Mouse (Mus musculus) intestine, embryonic 15.5 days (tissue): ENCODE data around the gene Rag1. TPM values are rescaled to one million over a fixed set of nuclear protein-coding genes. Genes with fewer than 3 reads are reported as not detected.

ENCODE experiments used
- ATAC-seq: fragments of 200-750 bp; cut with Nextera tagmentation; 2 replicates; pipeline ENCODE4 v1.8.0; 2017; ENCODE audit warnings: moderate TSS enrichment, moderate library complexity
- H3K27ac ChIP-seq: fragments of 300-500 bp; sonication (generic); 2 replicates; pipeline ENCODE4 v1.5.1; 2015; ENCODE audit warnings: mild to moderate bottlenecking, inconsistent platforms
- H3K27me3 ChIP-seq: fragments of 300-500 bp; sonication (generic); replicated peaks from 2 replicates; pipeline ENCODE4 v1.6.1; 2015; ENCODE audit warnings: inconsistent platforms
- H3K36me3 ChIP-seq: fragments of 300-500 bp; sonication (generic); 2 replicates; pipeline ENCODE4 v1.6.1; 2015; ENCODE audit warnings: inconsistent platforms
- H3K4me1 ChIP-seq: fragments of 300-500 bp; sonication (generic); replicated peaks from 2 replicates; pipeline ENCODE4 v1.6.1; 2015; ENCODE audit warnings: inconsistent platforms
- H3K4me2 ChIP-seq: fragments of 300-500 bp; sonication (generic); replicated peaks from 2 replicates; pipeline ENCODE4 v1.6.1; 2015; ENCODE audit warnings: mild to moderate bottlenecking, inconsistent platforms
- H3K4me3 ChIP-seq: fragments of 300-500 bp; sonication (generic); replicated peaks from 2 replicates; pipeline ENCODE4 v1.5.1; 2015; ENCODE audit warnings: inconsistent platforms
- H3K9ac ChIP-seq: fragments of 300-500 bp; sonication (generic); 2 replicates; pipeline ENCODE4 v1.6.1; 2015; ENCODE audit warnings: inconsistent platforms
- H3K9me3 ChIP-seq: fragments of 300-500 bp; sonication (generic); 2 replicates; pipeline ENCODE4 v1.6.1; 2016; ENCODE audit warnings: inconsistent platforms
- WGBS: fragments of 180-500 bp; shearing (Covaris S2); methylation state at CpG from one replicate; pipeline ENCODE4 v1.1.7; 2015; 5-methylcytosine and 5-hydroxymethylcytosine counted together
- polyA plus RNA-seq: library from polyadenylated mRNA; unstranded; fragments of >200 nt; fragmentation: Nextera tagmentation; extraction: Ambion mirVana; gene quantifications from 2 replicates; pipeline ENCODE4 v1.2.1, GENCODE M21; 2015

Rag1 gene
- polyA plus RNA-seq, 1 experiment from 2014 or later: 0.03 TPM

DNA sequence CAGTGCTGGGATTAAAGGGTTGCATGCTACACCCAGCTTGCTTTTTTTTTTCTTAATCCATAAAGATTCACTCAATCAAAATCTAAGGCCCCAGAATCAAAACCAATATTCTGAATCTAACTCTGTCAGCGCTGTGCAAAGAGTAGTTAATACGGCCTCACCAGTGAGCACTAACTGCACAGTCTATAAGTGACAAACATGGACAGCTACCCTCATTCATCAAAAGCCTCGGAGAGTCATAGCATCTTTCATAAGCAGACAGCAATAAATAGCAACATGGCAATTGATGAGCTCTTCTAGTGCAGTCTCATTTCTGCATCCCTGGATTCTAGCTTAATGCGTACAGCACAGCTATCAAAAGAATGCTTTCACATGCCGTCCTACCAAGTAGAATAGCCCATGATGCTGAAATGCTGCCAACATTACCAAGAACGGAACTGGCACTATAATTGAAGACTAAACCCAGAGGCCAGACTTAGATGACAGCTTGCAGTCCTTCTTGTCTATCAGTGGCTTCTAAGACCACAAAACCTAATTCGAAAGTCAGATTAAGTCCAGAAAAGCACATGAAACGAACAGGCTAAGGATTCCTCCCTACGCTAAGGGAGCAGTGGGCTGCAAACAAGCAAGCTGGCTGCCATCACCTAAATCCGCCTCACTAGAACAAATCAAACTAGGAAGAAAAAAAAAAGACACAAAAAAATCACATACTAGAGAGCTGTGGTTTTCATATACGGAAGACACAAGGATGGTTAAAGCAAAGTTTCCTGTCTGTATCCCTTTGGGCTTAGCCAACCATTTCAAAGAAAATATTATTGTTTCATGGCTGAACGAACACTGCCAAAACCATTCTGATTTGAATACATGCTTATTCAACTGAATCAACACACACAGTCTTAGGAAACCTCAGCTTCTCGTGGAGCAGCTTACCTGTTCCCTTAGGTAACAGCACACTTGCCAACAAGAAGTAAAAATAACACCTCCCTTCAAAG lies 50.8 kb downstream of the Rag1 start:
- H3K4me3 ChIP-seq: no peak overlapping the region

DNA sequence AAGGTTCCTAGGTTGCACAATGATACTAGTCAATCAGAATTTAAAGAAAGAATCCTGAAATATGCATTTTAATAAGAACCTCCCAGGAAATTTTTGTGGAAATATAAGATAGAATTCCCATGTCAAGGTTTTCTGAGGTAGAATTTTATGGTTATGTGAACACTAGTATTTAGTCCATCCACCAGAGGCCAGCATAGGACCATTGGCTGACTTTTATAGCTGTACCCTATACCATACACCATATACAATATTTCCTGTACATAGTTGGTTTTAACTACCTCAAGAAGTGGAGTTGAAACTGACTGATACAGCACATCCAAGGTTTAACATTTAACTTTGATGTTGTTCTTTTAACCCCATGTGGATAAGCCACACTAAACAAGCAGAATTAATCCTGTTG lies 52.1 kb downstream of the Rag1 start:
- Histone ChIP-seq H3K4me1 (no peaks in the 10 kb centered on the region), H3K27me3 (no peaks in the 10 kb centered on the region), H3K27ac (no peak overlapping the region), H3K9ac (no peak overlapping the region), H3K9me3 (no peaks in the 10 kb centered on the region), H3K4me2 (no peak overlapping the region), H3K36me3 (no peaks in the 10 kb centered on the region), H3K4me3 (no peak overlapping the region)
- no peak for ATAC-seq

More for the DNA sequence above, 50.8 kb downstream of the Rag1 start:
- no peaks in the 10 kb centered on the region for H3K4me1 ChIP-seq
- H3K9me3 ChIP-seq: no peaks in the 10 kb centered on the region
- no peak for ATAC-seq
- no peaks in the 10 kb centered on the region for H3K27me3 ChIP-seq
- H3K36me3 ChIP-seq: no peaks in the 10 kb centered on the region
- H3K4me2 ChIP-seq: no peak overlapping the region
- no peak overlapping the region for H3K9ac ChIP-seq
- H3K27ac ChIP-seq: no peak overlapping the region
- 80% methylated on average over 13 of the region's 13 CpGs for WGBS

GRCm38 (mm10) chr2:101594681-101595080 lies 54.6 kb downstream of the Rag1 start:
- Histone ChIP-seq H3K27ac (no peak overlapping the region), H3K36me3 (no peaks in the 10 kb centered on the region), H3K4me3 (no peak overlapping the region), H3K9me3 (no peaks in the 10 kb centered on the region), H3K4me1 (no peaks in the 10 kb centered on the region), H3K9ac (no peak overlapping the region), H3K27me3 (no peaks in the 10 kb centered on the region), H3K4me2 (no peak overlapping the region)
- ATAC-seq: no peak
- WGBS: 90% methylated on average over 5 of the region's 5 CpGs

DNA sequence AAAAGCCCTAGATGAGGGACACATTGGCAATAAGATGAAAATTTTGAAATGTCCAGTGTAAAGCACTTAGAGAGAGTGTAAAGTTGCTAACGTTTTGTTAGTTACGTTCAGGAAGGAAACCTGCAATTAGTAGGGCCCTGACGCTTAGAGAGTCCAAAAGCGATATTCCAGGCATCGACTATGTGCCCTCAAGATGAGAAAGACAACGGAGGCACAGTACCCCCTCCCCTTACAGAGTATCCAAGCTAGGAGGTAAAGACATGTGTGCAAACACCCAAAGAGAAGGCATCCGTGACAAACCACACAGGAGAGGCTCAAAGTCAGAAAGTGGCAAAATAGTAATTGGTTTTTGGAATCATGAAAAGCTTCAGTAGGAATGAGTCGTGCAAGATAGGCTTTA lies 56.4 kb downstream of the Rag1 start:
- no peak overlapping the region for H3K4me3 ChIP-seq
- no peaks in the 10 kb centered on the region for H3K27me3 ChIP-seq
- no peaks in the 10 kb centered on the region for H3K9me3 ChIP-seq
- WGBS: 67% methylated on average over 8 of the region's 8 CpGs
- no peaks in the 10 kb centered on the region for H3K36me3 ChIP-seq
- ATAC-seq: no peak
- H3K4me2 ChIP-seq: no peak overlapping the region
- no peak overlapping the region for H3K9ac ChIP-seq
- no peaks in the 10 kb centered on the region for H3K4me1 ChIP-seq
- H3K27ac ChIP-seq: no peak overlapping the region

- Histone ChIP-seq H3K27me3 (no peaks in the 10 kb centered on the region), H3K9ac (no peak overlapping the region), H3K36me3 (no peaks in the 10 kb centered on the region), H3K4me1 (no peaks in the 10 kb centered on the region), H3K4me3 (no peak overlapping the region), H3K27ac (no peak overlapping the region), H3K9me3 (no peaks in the 10 kb centered on the region), H3K4me2 (no peak overlapping the region)
- WGBS: 36% methylated on average over 10 of the region's 10 CpGs
- ATAC-seq: no peak
Measured at GRCm38 (mm10) chr2:101592023-101592841, 57.1 kb downstream of the Rag1 start.

DNA sequence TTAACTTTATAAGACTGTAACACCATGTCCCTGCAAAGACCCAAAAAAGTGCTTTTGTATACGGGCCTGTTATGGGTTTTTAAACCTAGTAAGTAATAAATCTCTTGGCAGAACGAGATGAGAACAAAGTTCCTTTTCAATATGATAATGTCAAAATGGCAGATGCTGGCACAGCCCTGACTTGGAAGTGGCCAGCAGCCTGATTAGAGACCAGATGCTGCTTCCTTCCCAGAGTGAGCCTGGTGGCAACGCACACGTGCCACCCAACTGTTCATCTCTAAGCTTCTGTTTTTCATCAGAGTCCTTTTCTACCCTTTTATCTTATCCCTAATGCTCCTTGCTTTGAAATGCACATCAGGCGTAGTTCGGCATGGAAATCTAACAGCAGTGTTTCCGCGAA lies 57.9 kb downstream of the Rag1 start:
- Histone ChIP-seq H3K9ac (no peak overlapping the region), H3K9me3 (no peaks in the 10 kb centered on the region), H3K4me3 (no peak overlapping the region), H3K27ac (no peak overlapping the region), H3K4me2 (no peak overlapping the region), H3K4me1 (no peaks in the 10 kb centered on the region), H3K27me3 (no peaks in the 10 kb centered on the region), H3K36me3 (no peaks in the 10 kb centered on the region)
- ATAC-seq: no peak
- WGBS: 67% methylated on average over 8 of the region's 8 CpGs

Other genes starting within 250 kb of the Rag1 start
- gene Rag2, start 24.8 kb downstream of the Rag1 start, polyA plus RNA-seq: 0.08 and 0.09 TPM in 2 replicates
- gene B230118H07Rik, start within 50 bp of the Rag1 start, polyA plus RNA-seq: 52.0 and 57.2 TPM in 2 replicates
- gene Traf6, start 28.9 kb upstream of the Rag1 start, polyA plus RNA-seq: 8.2 and 9.2 TPM in 2 replicates
- gene Prr5l, start 233.5 kb upstream of the Rag1 start, polyA plus RNA-seq: 16.5 and 16.9 TPM in 2 replicates
- gene Commd9, start 236.7 kb upstream of the Rag1 start, polyA plus RNA-seq: 65.5 and 68.2 TPM in 2 replicates